Mouse (Mus musculus) liver, embryonic 14.5 days (tissue): Measurements from ENCODE around the gene Poc1a. TPM values are rescaled to one million over a fixed set of nuclear protein-coding genes. Genes with fewer than 3 reads are reported as not detected.

Source experiments
- ATAC-seq: fragments of 200-750 bp; cut with Nextera tagmentation; 2 replicates; pipeline ENCODE4 v1.8.0; 2017; ENCODE audit warnings: moderate number of reproducible peaks, mild to moderate bottlenecking, moderate library complexity; ENCODE audit not compliant: insufficient read depth
- DNase-seq, 3 experiments: peaks; one replicate each; pipeline ENCODE4 v3.0.0-alpha.2; 2012 to 2013; ENCODE audit warnings: low read depth in 3 of 3, low spot score in 3 of 3
- H3K27ac ChIP-seq: fragments of 300-500 bp; sonication (generic); 2 replicates; pipeline ENCODE4 v1.5.1; 2014; ENCODE audit warnings: moderate library complexity, mild to moderate bottlenecking, control low read depth, inconsistent platforms
- H3K27me3 ChIP-seq: fragments of 300-500 bp; sonication (generic); 2 replicates; pipeline ENCODE4 v1.6.1; 2014; ENCODE audit warnings: mild to moderate bottlenecking, low read length, moderate library complexity; ENCODE audit not compliant: control insufficient read depth, insufficient read depth
- H3K36me3 ChIP-seq: fragments of 300-500 bp; sonication (generic); replicated peaks from 2 replicates; pipeline ENCODE4 v1.6.1; 2014; ENCODE audit warnings: low read depth; ENCODE audit not compliant: control insufficient read depth, insufficient read depth
- H3K4me1 ChIP-seq, 2 experiments: fragments of 200-500 bp in 1 of 2; fragments of 300-500 bp in 1 of 2; sonication (generic) in 1 of 2; replicated peaks; 2 replicates each; pipeline ENCODE4 v1.6.1; 2012 to 2014; ENCODE audit warnings: antibody characterized with exemption in 1 of 2, inconsistent platforms in 1 of 2, low read length in 1 of 2; ENCODE audit not compliant: control insufficient read depth in 2 of 2, insufficient read depth in 2 of 2
- H3K4me2 ChIP-seq: fragments of 300-500 bp; sonication (generic); 2 replicates; pipeline ENCODE4 v1.6.1; 2014; ENCODE audit warnings: low read depth, mild to moderate bottlenecking, control low read depth, moderate library complexity
- H3K4me3 ChIP-seq, 2 experiments: fragments of 200-500 bp in 1 of 2; fragments of 300-500 bp in 1 of 2; sonication (generic) in 1 of 2; 2 replicates each; pipeline ENCODE4 v1.5.1; 2012 to 2014; ENCODE audit warnings: low read depth in 2 of 2, low read length in 2 of 2, mild to moderate bottlenecking in 2 of 2, control low read depth in 1 of 2, inconsistent platforms in 1 of 2, moderate library complexity in 1 of 2; ENCODE audit not compliant: insufficient read depth in 1 of 2
- H3K9ac ChIP-seq: fragments of 300-500 bp; sonication (generic); replicated peaks from 2 replicates; pipeline ENCODE4 v1.6.1; 2014; ENCODE audit warnings: mild to moderate bottlenecking, control low read depth, moderate library complexity
- H3K9me3 ChIP-seq: fragments of 300-500 bp; sonication (generic); 2 replicates; pipeline ENCODE4 v1.6.1; 2016; ENCODE audit warnings: low read length, mixed read lengths; ENCODE audit not compliant: control insufficient read depth
- CTCF ChIP-seq: IDR thresholded peaks from 2 replicates; pipeline ENCODE4 v1.5.1; 2016; ENCODE audit warnings: antibody characterized with exemption, low read depth, control low read depth
- EP300 ChIP-seq: IDR thresholded peaks from 2 replicates; pipeline ENCODE4 v1.6.1; 2016; ENCODE audit warnings: antibody characterized with exemption, low read depth
- WGBS: fragments of 180-500 bp; shearing (Covaris S2); extraction: QIAGEN DNeasy Blood & Tissue Kit; methylation state at CpG from one replicate; pipeline ENCODE4 v1.1.7; 2014; ENCODE audit not compliant: insufficient replicate concordance; 5-methylcytosine and 5-hydroxymethylcytosine counted together
- polyA plus RNA-seq, 2 experiments: library from polyadenylated mRNA; depleted of rRNA in 1 of 2; stranded (reverse) in 1 of 2; unstranded in 1 of 2; fragments of >200 nt; fragmentation: Nextera tagmentation in 1 of 2; extraction: Ambion mirVana in 1 of 2; gene quantifications; 2 replicates each; pipeline versions ENCODE4 v1.2.1 to v1.2.3; 2012 to 2014

The Poc1a gene
- polyA plus RNA-seq, 2 experiments: 17.8 to 21.4 TPM

DNA sequence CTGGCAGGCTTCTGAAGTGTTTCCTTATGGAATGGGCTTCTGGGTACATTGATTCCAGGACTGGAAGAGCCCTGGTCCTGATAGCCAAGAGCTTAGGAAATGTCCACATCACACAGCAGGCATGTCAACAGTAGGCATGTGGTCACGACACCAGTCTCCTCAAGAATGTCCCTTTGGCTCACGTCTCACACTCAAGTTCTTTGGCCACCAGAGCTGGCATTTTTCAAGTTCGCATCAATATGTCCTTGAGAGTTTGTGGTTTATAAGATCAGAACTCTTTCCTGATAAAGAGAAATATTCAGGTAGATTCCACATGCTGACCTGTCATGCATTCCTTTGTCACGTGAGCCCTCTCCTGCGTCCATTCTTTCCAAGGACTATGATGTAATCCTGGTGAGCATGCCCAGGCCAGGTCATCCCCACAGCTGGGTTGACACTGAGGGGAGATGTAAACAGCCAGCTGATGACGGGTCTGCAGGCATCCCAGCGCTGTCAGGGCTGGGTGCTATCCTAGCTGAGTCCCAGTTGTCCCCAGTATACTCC lies 47.3 kb downstream of the Poc1a start:
- H3K27me3 ChIP-seq: no peaks in the 10 kb centered on the region
- H3K27ac ChIP-seq: no peak overlapping the region
- H3K4me1 ChIP-seq: no peaks in the 10 kb centered on the region; a peak in 1 of 4 replicates
- ATAC-seq (no peak), DNase-seq (no peak)
- TF ChIP-seq CTCF (no peak), EP300 (no peak)
- WGBS: 69% methylated on average over 7 of the region's 7 CpGs
- no peak overlapping the region for H3K4me3 ChIP-seq
- H3K4me2 ChIP-seq: no peak overlapping the region
- no peak overlapping the region for H3K9ac ChIP-seq
- no peaks in the 10 kb centered on the region for H3K9me3 ChIP-seq
- H3K36me3 ChIP-seq: no peaks in the 10 kb centered on the region

- Histone ChIP-seq H3K36me3 (no peaks in the 10 kb centered on the region), H3K9ac (no peak overlapping the region), H3K27ac (no peak overlapping the region), H3K27me3 (no peaks in the 10 kb centered on the region), H3K4me1 (no peaks in the 10 kb centered on the region), H3K4me3 (no peak overlapping the region), H3K4me2 (no peak overlapping the region), H3K9me3 (no peaks in the 10 kb centered on the region)
- no peak for TF ChIP-seq EP300
- TF ChIP-seq CTCF: no peak
- ATAC-seq (no peak), DNase-seq (no peak)
- WGBS: 67% methylated on average over 5 of the region's 5 CpGs
These were observed 48.1 kb downstream of the Poc1a start for GRCm38 (mm10) chr9:106328772-106329511.

DNA sequence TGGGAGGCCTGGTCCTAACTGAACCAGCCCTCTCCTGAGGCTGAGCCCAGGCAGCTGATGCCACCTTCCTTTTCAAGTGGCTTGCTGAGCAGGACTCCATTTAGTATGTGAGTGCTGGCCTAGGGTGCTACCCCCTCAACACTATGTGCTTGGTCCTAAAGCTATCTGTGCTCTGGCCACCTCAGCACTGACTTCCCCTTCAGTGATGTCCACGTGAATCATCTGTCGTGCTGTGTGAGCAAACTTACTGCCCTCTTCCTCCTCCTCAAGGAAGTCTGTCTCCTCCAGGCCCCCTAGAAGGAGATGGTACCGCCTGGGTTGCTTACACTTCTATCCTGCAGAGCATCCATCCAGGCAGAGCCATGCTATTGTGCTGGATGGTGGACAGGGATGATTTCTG lies 51.9 kb downstream of the Poc1a start:
- H3K4me3 ChIP-seq: no peak overlapping the region
- ATAC-seq (no peak), DNase-seq (no peak)
- no peak overlapping the region for H3K4me2 ChIP-seq
- H3K9me3 ChIP-seq: no peaks in the 10 kb centered on the region
- no peaks in the 10 kb centered on the region for H3K4me1 ChIP-seq
- H3K27me3 ChIP-seq: no peaks in the 10 kb centered on the region
- H3K27ac ChIP-seq: no peak overlapping the region
- no peak for TF ChIP-seq CTCF
- TF ChIP-seq EP300: no peak
- 37% methylated on average over 3 of the region's 3 CpGs for WGBS
- no peaks in the 10 kb centered on the region for H3K36me3 ChIP-seq
- no peak overlapping the region for H3K9ac ChIP-seq

GRCm38 (mm10) chr9:106337620-106338019 lies 56.8 kb downstream of the Poc1a start:
- Histone ChIP-seq H3K27ac (no peak overlapping the region), H3K4me3 (no peak overlapping the region), H3K4me1 (0 out of 4 replicates have a peak, but pooled peaks cover 0 to 2% of the 10 kb centered on the region in 2 experiments), H3K36me3 (no peaks in the 10 kb centered on the region), H3K9ac (no peak overlapping the region), H3K4me2 (no peak overlapping the region), H3K27me3 (no peaks in the 10 kb centered on the region), H3K9me3 (no peaks in the 10 kb centered on the region)
- 83% methylated on average over 9 of the region's 9 CpGs for WGBS
- DNase-seq (no peak), ATAC-seq (no peak)
- no peak for TF ChIP-seq CTCF
- TF ChIP-seq EP300: no peak

DNA sequence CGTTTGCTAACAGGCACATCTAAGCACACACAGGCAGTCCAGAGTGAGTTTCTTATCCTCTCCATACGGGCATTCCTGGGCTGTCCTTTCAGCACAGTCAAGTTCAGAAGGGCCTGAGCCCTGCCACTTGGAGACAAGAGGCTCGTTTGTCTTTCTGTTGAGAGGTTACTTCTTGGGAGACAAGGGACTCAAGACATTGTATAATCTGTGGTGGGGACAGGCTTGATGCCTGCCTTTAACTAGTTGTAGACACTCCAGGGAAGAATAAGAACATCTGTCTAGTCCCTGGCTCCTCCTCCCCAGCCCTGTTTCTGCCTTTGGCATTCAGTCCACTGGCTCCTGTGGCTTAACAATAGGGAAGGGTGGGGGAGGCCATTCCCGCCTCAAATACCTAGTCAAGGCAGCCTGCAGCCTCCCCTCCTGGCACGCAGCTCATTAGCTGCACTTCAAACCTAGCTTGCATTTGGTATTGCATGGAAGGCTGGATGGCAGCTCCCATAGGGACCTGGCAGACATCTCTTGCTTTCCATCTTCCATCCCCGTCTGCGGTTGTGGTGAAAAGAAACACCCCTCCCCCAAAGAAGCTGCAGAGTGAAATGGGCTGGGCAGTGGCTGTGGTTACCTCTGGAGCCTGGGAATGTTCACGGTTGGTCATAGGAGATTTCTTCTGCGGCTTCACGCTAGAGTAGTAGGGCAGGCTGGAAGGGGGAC lies 57.8 kb downstream of the Poc1a start:
- H3K27ac ChIP-seq: no peak overlapping the region
- H3K4me3 ChIP-seq: no peak overlapping the region
- ATAC-seq (no peak), DNase-seq (no peak)
- no peak overlapping the region for H3K9ac ChIP-seq
- no peak overlapping the region for H3K4me2 ChIP-seq
- no peaks in the 10 kb centered on the region for H3K27me3 ChIP-seq
- 48% methylated on average over 10 of the region's 10 CpGs for WGBS
- TF ChIP-seq CTCF (no peak), EP300 (no peak)
- no peaks in the 10 kb centered on the region for H3K9me3 ChIP-seq
- H3K36me3 ChIP-seq: no peaks in the 10 kb centered on the region
- 0 out of 4 replicates have a peak, but pooled peaks cover 0 to 2% of the 10 kb centered on the region in 2 experiments for H3K4me1 ChIP-seq
